Mouse (Mus musculus): ENCODE results near the gene Plk1. TPM values are rescaled to one million over a fixed set of nuclear protein-coding genes. Genes with fewer than 3 reads are reported as not detected.

Plk1 gene
- total RNA-seq (2021): 1 to 10 TPM; 4.0 to 4.3 TPM
- long read RNA-seq, experiment 1, partial matches to known transcripts: 0 of 4 reads
- long read RNA-seq, experiment 1, other reads (novel, unspliced or antisense): 0 of 4 reads
- long read RNA-seq, experiment 2, partial matches to known transcripts: 0 of 1 reads
- long read RNA-seq, experiment 2, other reads (novel, unspliced or antisense): 0 of 1 reads

GRCm38 (mm10) chr7:122158915-122159902, at the start of gene Plk1:
Gene Plk1, plus strand, starts transcription at chr7:122159439.
- peak; percentile 87 to 90 for DNase-seq

GRCm38 (mm10) chr7:122123518-122123917, 35.7 kb upstream of the Plk1 start:
- no peak for DNase-seq

GRCm38 (mm10) chr7:122125636-122126035, 33.6 kb upstream of the Plk1 start:
- no peak for DNase-seq

GRCm38 (mm10) chr7:122126946-122127345, 32.3 kb upstream of the Plk1 start:
- peak in 1 of 2 experiments; percentile 12 for DNase-seq

GRCm38 (mm10) chr7:122131834-122132233, 27.4 kb upstream of the Plk1 start:
- no peak for DNase-seq

GRCm38 (mm10) chr7:122132497-122133337, 26.5 kb upstream of the Plk1 start, which contains the start of the genes Palb2 and Dctn5:
Gene Palb2, minus strand, starts transcription at chr7:122132985.
Gene Dctn5, plus strand, starts transcription at chr7:122133041.
- DNase-seq: peak; percentile 97 to 99

GRCm38 (mm10) chr7:122133338-122133625, 26.0 kb upstream of the Plk1 start:
- no peak for DNase-seq

- DNase-seq: no peak
Measured at GRCm38 (mm10) chr7:122135070-122135469, 24.2 kb upstream of the Plk1 start.

- DNase-seq: no peak
Measured at GRCm38 (mm10) chr7:122137071-122137470, 22.2 kb upstream of the Plk1 start.

- DNase-seq: no peak
Measured at GRCm38 (mm10) chr7:122138190-122138589, 21.0 kb upstream of the Plk1 start.

GRCm38 (mm10) chr7:122140991-122141390, 18.2 kb upstream of the Plk1 start:
- no peak for DNase-seq

- DNase-seq: no peak
Measured at GRCm38 (mm10) chr7:122152473-122152872, 6.8 kb upstream of the Plk1 start.

- DNase-seq: no peak
Measured at GRCm38 (mm10) chr7:122158488-122158887, 751 bp upstream of the Plk1 start.

GRCm38 (mm10) chr7:122160037-122160436, 798 bp downstream of the Plk1 start:
- no peak for DNase-seq

- DNase-seq: no peak
Measured at GRCm38 (mm10) chr7:122163766-122164165, 4.5 kb downstream of the Plk1 start.

- DNase-seq: no peak
Measured at GRCm38 (mm10) chr7:122167203-122167602, 8.0 kb downstream of the Plk1 start.

- no peak for DNase-seq
Measured at GRCm38 (mm10) chr7:122170705-122171104, 11.5 kb downstream of the Plk1 start.

- no peak for DNase-seq
Measured at GRCm38 (mm10) chr7:122171613-122172012, 12.4 kb downstream of the Plk1 start.

GRCm38 (mm10) chr7:122180720-122181119, 21.5 kb downstream of the Plk1 start:
- DNase-seq: no peak

GRCm38 (mm10) chr7:122184569-122184968, 25.3 kb downstream of the Plk1 start:
- no peak for DNase-seq

- DNase-seq: no peak
Measured at GRCm38 (mm10) chr7:122186043-122186442, 26.8 kb downstream of the Plk1 start, which contains the start of gene Ern2. Gene Ern2, minus strand, starts transcription at chr7:122186207.

- peak; percentile 33 to 54 for DNase-seq
Measured at GRCm38 (mm10) chr7:122189484-122189883, 30.2 kb downstream of the Plk1 start.

Data from adrenal gland, postnatal 36 days (tissue).